Mouse (Mus musculus) adrenal gland (tissue): ENCODE measurements at regions not wholly inside any gene's neighbourhood (a gene's known extent, or its start where the extent isn't known, plus 50 kb on each side); places are given as distances from the start of the nearest gene placed in this dataset.

Experiments
- intact Hi-C: fragments of 180-260 bp; cut with DNase I; formaldehyde crosslinking; loops from one replicate; pipeline ENCODE4 v1.15.1; 2025

DNA sequence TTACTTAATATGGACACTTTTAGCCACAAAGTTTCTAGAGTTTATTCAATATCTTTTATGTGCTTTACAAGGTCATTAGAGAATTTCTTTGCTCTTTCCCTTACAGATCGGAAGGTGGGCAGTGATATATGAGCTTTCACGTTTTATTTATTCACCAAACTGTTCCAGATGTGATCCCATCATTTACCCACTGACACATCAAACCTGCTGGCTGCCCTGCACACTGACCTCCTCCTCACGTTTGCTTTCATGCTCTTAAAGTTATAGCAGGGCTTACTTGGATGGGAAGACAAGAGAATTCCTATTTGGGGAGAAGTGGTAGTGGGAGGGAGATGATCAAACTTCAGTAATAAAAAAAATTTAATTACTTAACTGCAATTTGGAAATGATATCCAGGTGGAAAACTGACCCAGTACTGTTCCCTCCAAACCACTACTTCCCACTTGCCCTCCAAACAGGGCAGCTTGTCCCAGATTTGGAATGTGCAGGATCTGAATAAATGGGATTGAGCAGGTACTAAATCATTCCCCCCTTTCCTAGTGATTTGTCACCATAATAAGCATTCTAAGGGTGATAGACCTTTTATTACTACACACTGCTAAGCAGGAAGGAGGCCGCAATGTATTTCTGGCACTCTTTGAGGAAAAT, 144.2 kb downstream of the 1700020N15Rik start:
- intact Hi-C loops, result no loop called here

DNA sequence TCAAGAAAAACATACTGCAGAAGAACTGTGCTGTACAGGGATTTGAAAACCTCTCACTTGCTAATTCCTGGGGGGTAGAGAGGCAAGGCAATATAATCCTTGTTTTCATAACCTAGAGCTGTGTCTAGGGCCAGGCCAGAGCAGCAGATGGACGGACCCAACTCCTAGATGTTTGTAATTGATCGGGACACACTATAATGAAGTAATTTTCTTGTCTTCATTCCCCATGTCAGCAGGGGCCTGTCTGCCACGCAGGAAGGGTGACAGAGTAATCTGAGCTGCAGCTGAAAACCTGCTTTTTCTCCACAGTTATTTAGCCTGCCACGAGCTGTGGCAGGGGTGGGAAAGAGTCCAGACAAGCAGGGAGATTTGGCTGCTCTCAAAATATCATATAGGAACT, 149.2 kb downstream of the 1700020N15Rik start:
- intact Hi-C loops, result loop anchor here (10.0 kb wide), 1 partner anchor 59 kb away; no protein-coding TSS in a partner anchor

DNA sequence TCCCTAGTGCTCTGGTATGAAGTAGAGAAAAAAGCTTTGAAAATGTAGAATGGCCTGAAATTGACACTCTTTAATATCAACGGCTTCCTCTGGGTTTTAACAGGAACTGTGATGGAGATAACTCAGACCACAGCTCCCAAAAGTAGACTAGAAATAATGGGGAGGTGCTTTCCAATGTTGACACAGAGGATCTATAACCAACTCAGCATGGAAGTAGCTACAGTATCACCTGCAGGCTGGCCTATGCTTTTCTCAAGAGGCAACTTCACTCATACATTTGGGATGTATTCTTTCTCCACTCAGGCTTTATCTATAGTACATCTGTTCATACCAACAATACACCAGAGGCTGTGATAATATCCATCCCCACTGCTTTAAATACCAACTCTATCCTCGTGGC, 154.5 kb downstream of the 1700020N15Rik start:
- intact Hi-C loops, result loop anchor here (10.0 kb wide), 1 partner anchor 65 kb away; no protein-coding TSS in a partner anchor
